Mouse (Mus musculus): ENCODE measurements around the gene Galp. TPM values are rescaled to one million over a fixed set of nuclear protein-coding genes. Genes with fewer than 3 reads are reported as not detected.

The Galp gene
- not detected in 2 replicates for polyA plus RNA-seq (2012; rRNA removed; ENCODE audit: low replicate concordance)

DNA sequence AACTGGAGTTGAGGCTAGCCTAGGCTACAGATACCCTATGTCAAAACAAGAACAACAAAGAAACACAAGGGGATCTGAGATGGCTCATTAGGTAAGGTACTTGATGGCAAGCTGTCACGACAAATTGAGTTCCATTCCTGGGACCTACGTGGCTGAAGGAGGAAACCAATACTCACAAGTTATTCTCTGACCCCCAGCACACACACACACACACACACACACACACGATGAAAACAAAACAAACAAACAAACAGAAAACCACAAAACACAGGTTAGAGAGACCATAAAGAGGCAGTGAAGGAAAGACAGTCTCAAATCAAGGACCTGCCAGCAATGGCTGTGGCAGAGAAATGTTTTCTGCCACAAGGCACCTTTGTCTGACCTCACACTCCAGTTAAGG is at the start of gene Galp:
Gene Galp, plus strand, starts transcription at position 301 of the 400 bp plus-strand sequence.

DNA sequence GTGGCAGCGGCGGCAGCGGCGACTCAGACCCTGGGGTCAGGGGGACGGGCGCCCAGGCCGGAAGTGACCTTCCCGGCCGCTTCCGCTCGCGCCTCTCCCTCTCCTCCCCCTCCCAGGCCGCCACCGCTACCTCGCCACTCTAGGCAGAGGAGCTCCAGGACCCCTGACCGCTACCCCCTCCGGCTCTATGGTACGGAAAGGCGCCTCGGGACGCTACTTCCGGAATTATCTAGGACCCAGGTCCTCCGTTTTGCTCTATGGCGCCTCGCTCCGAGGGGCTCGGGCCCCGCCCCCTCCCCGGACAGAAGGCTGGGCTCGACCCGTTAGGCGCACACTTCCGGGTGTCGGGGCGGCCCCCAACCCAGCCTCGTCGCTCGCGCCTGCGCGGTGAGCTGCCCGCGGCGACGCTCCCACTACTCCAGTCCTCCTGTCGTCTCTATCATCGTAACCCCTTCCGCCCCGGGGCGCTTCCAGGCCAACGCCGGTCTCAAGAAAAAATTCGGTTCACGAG is 40.9 kb upstream of the Galp start, which contains the start of gene Zfp787:
Gene Zfp787, minus strand, starts transcription at position 97 of the 511 bp plus-strand sequence.

DNA sequence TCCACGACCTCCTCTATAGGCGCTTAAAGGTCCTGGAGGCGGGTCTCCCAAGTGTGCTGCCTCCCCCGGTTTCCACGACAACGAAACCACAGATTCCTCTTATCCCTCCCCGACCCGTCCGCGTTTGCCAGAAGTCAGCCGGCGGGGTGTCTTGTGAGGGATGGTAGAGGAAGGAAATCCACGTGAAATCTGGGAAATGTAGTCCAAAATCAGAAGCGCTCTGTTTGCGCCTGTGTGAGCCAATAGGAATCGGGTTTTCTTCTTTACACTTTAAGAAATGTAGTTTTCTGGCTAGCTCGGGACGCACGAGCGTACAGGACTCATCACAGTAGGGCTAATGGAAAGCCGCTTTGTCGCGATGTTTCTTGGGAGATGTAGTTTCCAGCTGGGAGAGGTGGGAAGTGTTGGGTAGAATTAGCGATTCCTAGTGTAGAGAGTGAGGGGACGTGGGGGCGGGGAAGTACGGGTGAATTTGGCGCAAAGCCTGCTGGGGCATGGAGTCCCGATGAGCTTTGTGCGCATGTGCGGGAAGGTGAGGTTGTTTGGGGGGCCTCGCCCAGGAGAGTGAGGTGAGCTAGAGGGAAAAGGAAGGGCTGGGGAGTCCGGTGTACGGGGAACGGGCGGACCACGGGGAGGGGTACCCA is 24.8 kb upstream of the Galp start, which contains the start of gene Zfp444:
Gene Zfp444, plus strand, starts transcription at position 221 of the 644 bp plus-strand sequence.

DNA sequence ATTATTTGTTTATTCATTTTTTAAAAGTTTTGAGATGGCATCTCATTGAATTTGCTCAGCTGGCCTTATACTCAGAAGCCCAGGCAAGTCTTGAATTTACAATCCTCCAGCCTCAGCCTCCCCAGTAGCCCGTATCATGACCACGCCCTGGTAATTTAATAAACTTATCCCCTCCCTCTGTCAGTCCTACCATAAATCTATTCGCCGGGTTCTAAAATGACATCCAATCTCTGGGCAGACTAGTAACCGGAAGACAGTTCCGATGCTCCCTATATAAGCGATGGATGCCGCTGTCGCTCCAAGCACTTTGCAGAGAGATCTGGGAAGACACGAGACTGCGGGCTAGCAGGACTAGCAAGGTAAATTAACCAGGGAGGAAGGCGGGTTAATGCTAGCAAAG is 25.1 kb downstream of the Galp start, which contains the start of gene Zscan5b:
Gene Zscan5b, plus strand, starts transcription at position 301 of the 400 bp plus-strand sequence.

DNA sequence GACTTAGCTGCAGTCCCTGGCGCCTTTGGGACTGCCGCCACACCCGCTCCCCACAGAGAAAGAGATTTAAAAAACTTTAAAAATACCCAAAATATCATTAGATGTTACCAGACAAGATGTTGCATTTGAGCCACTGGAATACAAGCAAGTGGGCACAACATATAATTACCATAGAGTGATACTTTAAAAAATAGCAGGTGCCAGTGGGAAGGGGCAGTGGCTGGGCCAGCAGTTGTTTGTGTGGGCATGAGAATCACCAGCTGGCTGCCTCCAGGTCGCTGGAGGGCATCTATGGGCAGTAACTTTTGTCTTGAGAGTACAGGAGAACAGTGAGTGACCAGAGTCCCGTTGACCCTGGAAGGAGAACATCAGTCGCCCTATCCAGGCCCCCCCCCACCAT is 55.5 kb downstream of the Galp start, which contains the start of gene Epp13:
Gene Epp13, plus strand, starts transcription at position 301 of the 400 bp plus-strand sequence.

Other genes starting within 250 kb of the Galp start
- gene Vmn1r65, start 186.1 kb upstream of the Galp start, polyA plus RNA-seq (2012; rRNA removed; ENCODE audit: low replicate concordance) = not detected in 2 replicates
- gene Nlrp4c, start 151.9 kb upstream of the Galp start, polyA plus RNA-seq (2012; rRNA removed; ENCODE audit: low replicate concordance) = not detected in 2 replicates
- gene Zfp787, start 41.1 kb upstream of the Galp start, polyA plus RNA-seq (2012; rRNA removed; ENCODE audit: low replicate concordance) = 34.9 and 67.2 TPM in 2 replicates
- gene Zfp444, start 24.9 kb upstream of the Galp start, polyA plus RNA-seq (2012; rRNA removed; ENCODE audit: low replicate concordance) = 20.8 and 44.5 TPM in 2 replicates
- gene Zscan5b, start 25.2 kb downstream of the Galp start, polyA plus RNA-seq (2012; rRNA removed; ENCODE audit: low replicate concordance) = not detected in 2 replicates
- not detected in 2 replicates for gene Epp13, start 55.6 kb downstream of the Galp start, polyA plus RNA-seq (2012; rRNA removed; ENCODE audit: low replicate concordance)
- gene Zfp667, start 89.5 kb downstream of the Galp start, polyA plus RNA-seq (2012; rRNA removed; ENCODE audit: low replicate concordance) = 0.70 and 1.7 TPM in 2 replicates
- 0.47 and 0.98 TPM in 2 replicates for gene Zfp583, start 134.2 kb downstream of the Galp start, polyA plus RNA-seq (2012; rRNA removed; ENCODE audit: low replicate concordance)
- 0.10 TPM in 1 of 2 replicates, not detected in the other for gene Gm3854, start 146.7 kb downstream of the Galp start, polyA plus RNA-seq (2012; rRNA removed; ENCODE audit: low replicate concordance)
- gene Zfp78, start 166.2 kb downstream of the Galp start, polyA plus RNA-seq (2012; rRNA removed; ENCODE audit: low replicate concordance) = 0.35 and 1.9 TPM in 2 replicates
- gene Zfp28, start 186.2 kb downstream of the Galp start, polyA plus RNA-seq (2012; rRNA removed; ENCODE audit: low replicate concordance) = 2.7 and 4.7 TPM in 2 replicates
- not detected in 2 replicates for gene Smim17, start 201.6 kb downstream of the Galp start, polyA plus RNA-seq (2012; rRNA removed; ENCODE audit: low replicate concordance)
- 0.03 TPM in 1 of 2 replicates, not detected in the other for gene Gm20715, start 213.2 kb downstream of the Galp start, polyA plus RNA-seq (2012; rRNA removed; ENCODE audit: low replicate concordance)
- gene Olfr1344, start 241.6 kb downstream of the Galp start, polyA plus RNA-seq (2012; rRNA removed; ENCODE audit: low replicate concordance) = 0.67 TPM in 1 of 2 replicates, not detected in the other